Mouse (Mus musculus): Measurements from ENCODE around the gene Srebf2. TPM values are rescaled to one million over a fixed set of nuclear protein-coding genes. Genes with fewer than 3 reads are reported as not detected.

Gene Srebf2
- polyA plus RNA-seq, 1 experiment from 2014 or later, result 105 TPM

- Histone ChIP-seq H3K4me1 (ENCODE audit: control insufficient read depth, insufficient read depth, low read length) (no peaks in the 10 kb centered on the region), H3K4me3 (ENCODE audit: low read depth, low read length) (no peak overlapping the region), H3K4me2 (ENCODE audit: low read depth, low read length) (no peak overlapping the region), H3K27me3 (ENCODE audit: control insufficient read depth, insufficient read depth, low read length) (no peaks in the 10 kb centered on the region), H3K27ac (replicated peaks; ENCODE audit: low read depth, low read length) (no peak overlapping the region), H3K36me3 (replicated peaks; ENCODE audit: control insufficient read depth, insufficient read depth, low read depth, low read length) (peaks cover 28% of the 10 kb centered on the region), H3K9me3 (replicated peaks; ENCODE audit: control insufficient read depth, low read length) (no peaks in the 10 kb centered on the region), H3K9ac (replicated peaks; ENCODE audit: low read length) (no peak overlapping the region)
- WGBS, result 82% methylated on average over 4 of the region's 4 CpGs
- DNase-seq (ENCODE audit: low spot score) (no peak), ATAC-seq (replicated peaks; ENCODE audit: insufficient number of reproducible peaks, low FRiP score, low TSS enrichment, low read depth) (no peak)
These were observed 40.4 kb downstream of the Srebf2 start for GRCm38 (mm10) chr15:82187401-82187800.

GRCm38 (mm10) chr15:82187924-82188323 lies 40.9 kb downstream of the Srebf2 start:
- Histone ChIP-seq H3K9ac (replicated peaks; ENCODE audit: low read length) (no peak overlapping the region), H3K9me3 (replicated peaks; ENCODE audit: control insufficient read depth, low read length) (no peaks in the 10 kb centered on the region), H3K36me3 (replicated peaks; ENCODE audit: control insufficient read depth, insufficient read depth, low read depth, low read length) (peaks cover 28% of the 10 kb centered on the region), H3K4me1 (ENCODE audit: control insufficient read depth, insufficient read depth, low read length) (no peaks in the 10 kb centered on the region), H3K27ac (replicated peaks; ENCODE audit: low read depth, low read length) (no peak overlapping the region), H3K4me2 (ENCODE audit: low read depth, low read length) (no peak overlapping the region), H3K27me3 (ENCODE audit: control insufficient read depth, insufficient read depth, low read length) (no peaks in the 10 kb centered on the region), H3K4me3 (ENCODE audit: low read depth, low read length) (no peak overlapping the region)
- WGBS, result 100% methylated on average over 1 of the region's 1 CpGs
- ATAC-seq (replicated peaks; ENCODE audit: insufficient number of reproducible peaks, low FRiP score, low TSS enrichment, low read depth), result no peak
- no peak for DNase-seq (ENCODE audit: low spot score)

- H3K4me1 ChIP-seq (ENCODE audit: control insufficient read depth, insufficient read depth, low read length), result no peaks in the 10 kb centered on the region
- H3K36me3 ChIP-seq (replicated peaks; ENCODE audit: control insufficient read depth, insufficient read depth, low read depth, low read length), result peaks cover 26% of the 10 kb centered on the region
- WGBS, result 93% methylated on average over 10 of the region's 10 CpGs
These were observed 41.7 kb downstream of the Srebf2 start for GRCm38 (mm10) chr15:82188481-82189240.

GRCm38 (mm10) chr15:82192617-82193016 lies 45.6 kb downstream of the Srebf2 start:
- Histone ChIP-seq H3K27ac (replicated peaks; ENCODE audit: low read depth, low read length) (no peak overlapping the region), H3K36me3 (replicated peaks; ENCODE audit: control insufficient read depth, insufficient read depth, low read depth, low read length) (peaks cover 18% of the 10 kb centered on the region), H3K4me2 (ENCODE audit: low read depth, low read length) (no peak overlapping the region), H3K4me1 (ENCODE audit: control insufficient read depth, insufficient read depth, low read length) (no peaks in the 10 kb centered on the region), H3K27me3 (ENCODE audit: control insufficient read depth, insufficient read depth, low read length) (no peaks in the 10 kb centered on the region), H3K9me3 (replicated peaks; ENCODE audit: control insufficient read depth, low read length) (no peaks in the 10 kb centered on the region), H3K9ac (replicated peaks; ENCODE audit: low read length) (no peak overlapping the region), H3K4me3 (ENCODE audit: low read depth, low read length) (no peak overlapping the region)
- ATAC-seq (replicated peaks; ENCODE audit: insufficient number of reproducible peaks, low FRiP score, low TSS enrichment, low read depth), result no peak
- 61% methylated on average over 8 of the region's 8 CpGs for WGBS
- no peak for DNase-seq (ENCODE audit: low spot score)

More at GRCm38 (mm10) chr15:82188481-82189240, 41.7 kb downstream of the Srebf2 start:
- Histone ChIP-seq H3K27ac (replicated peaks; ENCODE audit: low read depth, low read length) (no peak overlapping the region), H3K4me3 (ENCODE audit: low read depth, low read length) (no peak overlapping the region), H3K9ac (replicated peaks; ENCODE audit: low read length) (no peak overlapping the region), H3K9me3 (replicated peaks; ENCODE audit: control insufficient read depth, low read length) (no peaks in the 10 kb centered on the region), H3K4me2 (ENCODE audit: low read depth, low read length) (no peak overlapping the region), H3K27me3 (ENCODE audit: control insufficient read depth, insufficient read depth, low read length) (no peaks in the 10 kb centered on the region)
- DNase-seq (ENCODE audit: low spot score), result peak; percentile 69
- no peak for ATAC-seq (replicated peaks; ENCODE audit: insufficient number of reproducible peaks, low FRiP score, low TSS enrichment, low read depth)

GRCm38 (mm10) chr15:82196300-82196699 lies 49.3 kb downstream of the Srebf2 start:
- no peak overlapping the region for H3K27ac ChIP-seq (replicated peaks; ENCODE audit: low read depth, low read length)
- no peak overlapping the region for H3K4me2 ChIP-seq (ENCODE audit: low read depth, low read length)
- H3K4me1 ChIP-seq (ENCODE audit: control insufficient read depth, insufficient read depth, low read length), result no peaks in the 10 kb centered on the region
- DNase-seq (ENCODE audit: low spot score), result no peak
- no peaks in the 10 kb centered on the region for H3K27me3 ChIP-seq (ENCODE audit: control insufficient read depth, insufficient read depth, low read length)
- no peak overlapping the region for H3K4me3 ChIP-seq (ENCODE audit: low read depth, low read length)
- no peak overlapping the region for H3K9ac ChIP-seq (replicated peaks; ENCODE audit: low read length)
- 92% methylated on average over 12 of the region's 12 CpGs for WGBS
- no peak for ATAC-seq (replicated peaks; ENCODE audit: insufficient number of reproducible peaks, low FRiP score, low TSS enrichment, low read depth)
- no peaks in the 10 kb centered on the region for H3K9me3 ChIP-seq (replicated peaks; ENCODE audit: control insufficient read depth, low read length)
- peaks cover 27% of the 10 kb centered on the region for H3K36me3 ChIP-seq (replicated peaks; ENCODE audit: control insufficient read depth, insufficient read depth, low read depth, low read length)

GRCm38 (mm10) chr15:82197246-82197750 lies 50.3 kb downstream of the Srebf2 start:
- no peak overlapping the region for H3K27ac ChIP-seq (replicated peaks; ENCODE audit: low read depth, low read length)
- H3K36me3 ChIP-seq (replicated peaks; ENCODE audit: control insufficient read depth, insufficient read depth, low read depth, low read length), result peaks cover 31% of the 10 kb centered on the region
- H3K9ac ChIP-seq (replicated peaks; ENCODE audit: low read length), result no peak overlapping the region
- H3K4me2 ChIP-seq (ENCODE audit: low read depth, low read length), result no peak overlapping the region
- H3K9me3 ChIP-seq (replicated peaks; ENCODE audit: control insufficient read depth, low read length), result no peaks in the 10 kb centered on the region
- no peaks in the 10 kb centered on the region for H3K27me3 ChIP-seq (ENCODE audit: control insufficient read depth, insufficient read depth, low read length)
- no peak for DNase-seq (ENCODE audit: low spot score)
- 92% methylated on average over 10 of the region's 10 CpGs for WGBS
- no peak overlapping the region for H3K4me3 ChIP-seq (ENCODE audit: low read depth, low read length)
- no peaks in the 10 kb centered on the region for H3K4me1 ChIP-seq (ENCODE audit: control insufficient read depth, insufficient read depth, low read length)
- no peak for ATAC-seq (replicated peaks; ENCODE audit: insufficient number of reproducible peaks, low FRiP score, low TSS enrichment, low read depth)

GRCm38 (mm10) chr15:82197937-82198336 lies 51.0 kb downstream of the Srebf2 start:
- peaks cover 29% of the 10 kb centered on the region for H3K36me3 ChIP-seq (replicated peaks; ENCODE audit: control insufficient read depth, insufficient read depth, low read depth, low read length)
- no peaks in the 10 kb centered on the region for H3K9me3 ChIP-seq (replicated peaks; ENCODE audit: control insufficient read depth, low read length)
- no peak overlapping the region for H3K9ac ChIP-seq (replicated peaks; ENCODE audit: low read length)
- ATAC-seq (replicated peaks; ENCODE audit: insufficient number of reproducible peaks, low FRiP score, low TSS enrichment, low read depth) (no peak), DNase-seq (ENCODE audit: low spot score) (no peak)
- no peak overlapping the region for H3K4me2 ChIP-seq (ENCODE audit: low read depth, low read length)
- H3K27me3 ChIP-seq (ENCODE audit: control insufficient read depth, insufficient read depth, low read length), result no peaks in the 10 kb centered on the region
- no peak overlapping the region for H3K4me3 ChIP-seq (ENCODE audit: low read depth, low read length)
- no peaks in the 10 kb centered on the region for H3K4me1 ChIP-seq (ENCODE audit: control insufficient read depth, insufficient read depth, low read length)
- H3K27ac ChIP-seq (replicated peaks; ENCODE audit: low read depth, low read length), result no peak overlapping the region
- 93% methylated on average over 11 of the region's 11 CpGs for WGBS

GRCm38 (mm10) chr15:82198342-82198741 lies 51.4 kb downstream of the Srebf2 start:
- no peak overlapping the region for H3K27ac ChIP-seq (replicated peaks; ENCODE audit: low read depth, low read length)
- H3K4me3 ChIP-seq (ENCODE audit: low read depth, low read length), result no peak overlapping the region
- no peak overlapping the region for H3K9ac ChIP-seq (replicated peaks; ENCODE audit: low read length)
- peaks cover 31% of the 10 kb centered on the region for H3K36me3 ChIP-seq (replicated peaks; ENCODE audit: control insufficient read depth, insufficient read depth, low read depth, low read length)
- no peak overlapping the region for H3K4me2 ChIP-seq (ENCODE audit: low read depth, low read length)
- ATAC-seq (replicated peaks; ENCODE audit: insufficient number of reproducible peaks, low FRiP score, low TSS enrichment, low read depth) (no peak), DNase-seq (ENCODE audit: low spot score) (no peak)
- no peaks in the 10 kb centered on the region for H3K9me3 ChIP-seq (replicated peaks; ENCODE audit: control insufficient read depth, low read length)
- WGBS, result 87% methylated on average over 7 of the region's 7 CpGs
- H3K4me1 ChIP-seq (ENCODE audit: control insufficient read depth, insufficient read depth, low read length), result no peaks in the 10 kb centered on the region
- H3K27me3 ChIP-seq (ENCODE audit: control insufficient read depth, insufficient read depth, low read length), result no peaks in the 10 kb centered on the region

All from embryonic facial prominence, embryonic 11.5 days (tissue).